Mouse (Mus musculus) large intestine, adult 2 months (tissue): ENCODE measurements around the gene Cdhr4. TPM values are rescaled to one million over a fixed set of nuclear protein-coding genes. Genes with fewer than 3 reads are reported as not detected.
"Not testable (repeated sequence)": the region's sequence is repeated elsewhere in the genome, so short reads cannot be mapped to it uniquely, and the experiment has no call there.

Experiments
- DNase-seq: peaks from one replicate; pipeline ENCODE4 v3.0.0-alpha.2; 2012; ENCODE audit warnings: low read depth, low spot score
- WGBS: fragments of 180-500 bp; shearing (Covaris S2); methylation state at CpG from one replicate; pipeline ENCODE4 v1.1.7; 2018; 5-methylcytosine and 5-hydroxymethylcytosine counted together
- polyA plus RNA-seq: library from polyadenylated mRNA; depleted of rRNA; stranded (reverse); fragments of >200 nt; gene quantifications from 2 replicates; pipeline ENCODE4 v1.2.3, GENCODE M21; 2012

Gene Cdhr4
- polyA plus RNA-seq, 1 experiment: 1.7 TPM

DNA sequence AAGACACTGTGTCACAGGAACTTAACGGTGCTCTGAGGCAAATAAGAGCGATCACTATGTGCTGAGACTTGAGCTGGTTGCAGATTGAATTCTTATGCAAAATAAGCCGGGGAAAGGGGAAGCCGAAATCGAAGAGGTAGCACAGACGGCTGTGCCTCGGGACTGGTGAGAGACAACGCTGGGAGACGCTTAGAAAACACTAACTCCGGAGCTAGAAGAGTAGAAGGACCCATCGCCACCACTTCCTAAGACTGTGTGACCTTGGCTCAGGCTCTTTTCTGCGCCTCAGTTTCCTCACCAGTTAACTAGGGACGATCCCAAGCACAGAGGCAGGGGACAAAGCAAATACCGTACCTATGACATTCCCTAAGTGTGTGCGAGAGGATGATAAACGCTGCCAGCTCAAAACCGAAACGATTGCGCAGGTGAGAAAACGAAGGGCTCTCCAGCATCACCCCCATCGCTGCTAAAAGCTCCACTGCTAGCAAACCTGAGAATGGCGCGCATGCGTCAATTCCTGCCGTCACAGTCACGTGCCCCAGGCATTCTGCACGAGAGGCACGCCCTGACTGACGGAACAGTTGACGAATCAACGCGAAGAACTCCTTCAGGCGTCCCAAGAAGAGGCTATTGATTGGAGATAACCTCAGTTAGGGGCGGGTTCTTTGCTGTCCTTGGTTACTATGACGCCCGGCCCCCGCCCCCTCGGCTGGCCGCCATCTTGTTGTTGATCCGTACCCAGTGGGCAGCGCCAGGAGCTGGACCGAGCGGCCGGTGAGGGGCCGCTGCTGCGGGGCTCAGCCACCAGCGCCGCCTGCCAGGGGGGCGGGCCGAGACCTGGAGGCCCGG lies 9.8 kb downstream of the Cdhr4 start, which contains the start of gene Ip6k1:
Gene Ip6k1 (plus strand): TSS at position 580 of the 849 bp plus-strand sequence.
- under 1% methylated on average over 51 of the region's 51 CpGs for WGBS
- DNase-seq: peak; percentile 100

DNA sequence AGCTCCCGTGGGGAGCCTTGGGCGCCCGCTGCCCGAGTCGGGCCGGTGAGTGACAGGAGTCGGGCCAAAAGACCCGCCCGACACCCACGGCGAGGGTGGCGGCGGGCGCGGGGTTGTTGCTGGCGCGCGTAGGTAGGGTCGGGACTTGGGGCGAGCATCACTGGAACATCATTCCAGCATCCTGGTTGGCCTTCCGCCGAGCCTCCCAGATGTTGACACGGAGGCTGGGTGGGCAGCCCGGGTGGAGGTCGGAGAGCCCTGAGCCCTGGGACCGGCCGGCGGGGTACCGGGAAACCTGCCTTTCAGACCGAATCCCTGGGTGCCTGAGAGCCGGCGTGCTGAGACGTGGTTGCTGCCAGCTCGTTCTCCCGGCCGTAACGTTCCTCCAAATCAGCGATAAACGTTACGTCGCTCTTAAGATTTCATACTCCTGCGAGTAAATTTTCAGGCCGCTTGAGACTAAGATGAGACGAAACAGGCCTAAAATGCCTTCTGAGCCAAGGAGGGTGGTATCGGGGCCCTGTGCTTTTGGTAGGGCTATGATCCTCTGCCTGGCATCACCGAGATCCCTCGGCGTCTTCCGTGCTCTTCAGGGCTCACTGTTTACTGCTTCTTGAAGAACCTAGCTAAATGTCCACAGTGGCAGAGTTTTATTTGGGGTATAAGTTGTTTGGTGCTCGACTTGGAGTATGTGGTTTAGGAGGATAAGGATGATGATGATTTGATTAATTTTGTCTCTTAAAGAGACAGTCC lies 10.7 kb downstream of the Cdhr4 start:
- WGBS: 1% methylated on average over 49 of the region's 50 CpGs
- no peak for DNase-seq

DNA sequence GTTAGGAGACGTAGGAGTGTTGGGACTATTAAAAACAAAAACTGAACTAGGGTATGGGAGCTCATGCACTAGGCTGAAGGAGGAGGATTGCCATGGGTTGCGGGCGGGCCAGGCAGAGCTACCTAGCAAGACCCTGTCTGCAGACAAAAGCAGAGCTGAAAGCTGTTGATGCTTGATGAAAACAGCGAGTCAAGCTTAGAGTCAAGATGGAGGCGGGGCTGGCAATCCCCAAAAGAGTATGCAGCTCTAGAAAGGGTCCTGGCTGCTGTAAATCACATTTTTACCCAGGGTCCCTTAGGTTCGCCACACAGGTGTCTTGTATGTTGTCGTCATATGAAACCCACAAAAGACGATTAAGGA lies 11.2 kb downstream of the Cdhr4 start:
- no peak for DNase-seq
- 12% methylated on average over 8 of the region's 8 CpGs for WGBS

- WGBS: 43% methylated on average over 5 of the region's 5 CpGs
- no peak for DNase-seq
Observed at GRCm38 (mm10) chr9:108008041-108008440, 15.7 kb downstream of the Cdhr4 start.

DNA sequence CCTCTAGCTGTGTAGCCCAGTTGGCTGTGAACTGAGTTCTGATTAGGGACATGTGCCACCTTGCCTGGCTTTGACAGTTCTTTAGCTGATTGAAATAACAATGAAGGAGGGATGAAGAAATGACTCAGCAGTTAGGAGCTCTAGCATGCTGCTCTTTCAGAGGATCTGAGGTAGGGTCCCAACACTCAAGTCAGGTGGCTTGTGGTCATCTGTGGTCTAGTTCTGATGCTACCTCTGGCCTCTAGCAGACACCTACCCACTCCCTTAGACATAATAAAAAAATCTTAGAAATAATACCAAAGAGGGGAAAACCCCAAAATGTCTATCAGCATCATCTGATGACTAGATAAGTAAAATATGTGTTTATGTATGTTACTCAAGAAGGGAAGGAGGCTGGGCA lies 18.1 kb downstream of the Cdhr4 start:
- no peak for DNase-seq

DNA sequence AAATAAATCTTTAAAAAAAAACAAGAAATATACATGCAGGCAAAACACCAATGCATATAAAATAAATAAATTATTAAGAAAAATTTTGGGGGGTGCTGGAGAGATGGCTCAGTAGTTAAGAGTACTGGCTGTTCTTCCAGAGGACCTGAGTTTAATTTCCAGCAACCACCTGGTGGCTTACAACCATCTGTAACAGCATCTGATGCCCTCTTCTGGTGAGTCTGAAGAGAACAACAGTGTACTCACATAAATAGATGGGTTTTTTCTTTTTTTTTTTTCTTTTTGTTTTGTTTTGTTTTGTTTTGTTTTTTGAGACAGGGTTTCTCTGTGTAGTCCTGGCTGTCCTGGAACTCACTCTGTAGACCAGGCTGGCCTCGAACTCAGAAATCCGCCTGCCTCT lies 21.3 kb downstream of the Cdhr4 start:
- WGBS: 96% methylated on average over 2 of the region's 2 CpGs
- DNase-seq: not testable (repeated sequence)

DNA sequence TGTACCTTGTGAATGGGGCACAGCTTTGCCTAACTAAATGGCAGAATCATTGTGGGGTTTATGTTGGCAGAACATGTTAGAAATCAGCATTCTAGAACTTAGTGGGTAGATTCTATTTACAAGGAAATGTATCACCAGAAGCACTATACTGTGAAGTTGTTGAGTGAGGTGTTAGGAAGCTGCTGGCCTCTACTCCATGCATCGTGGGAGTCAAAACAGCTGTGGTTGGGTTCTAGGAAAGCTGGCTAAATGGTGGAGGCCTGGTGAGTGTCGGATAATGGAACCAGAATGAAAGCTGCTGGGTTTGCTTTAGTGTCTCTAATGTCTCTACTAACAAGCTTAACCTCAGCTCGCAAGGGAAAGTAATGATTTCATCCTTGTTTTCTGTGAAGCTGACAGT lies 24.8 kb downstream of the Cdhr4 start:
- 83% methylated on average over 3 of the region's 3 CpGs for WGBS
- no peak for DNase-seq

- DNase-seq: no peak
- WGBS: 94% methylated on average over 1 of the region's 1 CpGs
Observed at GRCm38 (mm10) chr9:108020741-108021140, 28.4 kb downstream of the Cdhr4 start.

DNA sequence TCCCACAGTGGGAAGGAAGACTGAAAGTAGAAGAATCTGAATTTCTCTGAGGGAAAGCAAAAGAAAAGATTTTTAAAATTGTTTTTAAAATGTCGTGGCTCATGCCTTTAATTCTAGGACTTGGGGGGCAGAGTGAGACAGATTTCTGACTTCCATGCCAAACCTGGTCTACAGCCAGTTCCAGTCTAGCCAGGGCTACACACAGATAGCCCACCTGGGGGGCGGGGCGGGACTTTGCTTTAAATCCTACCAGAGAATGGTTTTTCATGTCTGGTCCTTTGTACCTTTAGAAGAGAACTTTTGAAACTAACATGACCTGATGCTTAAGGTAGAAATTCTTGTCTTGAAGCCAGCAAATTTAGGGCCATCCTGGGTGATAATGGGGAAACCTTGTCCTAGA lies 30.9 kb downstream of the Cdhr4 start:
- no peak for DNase-seq
- 87% methylated on average over 3 of the region's 3 CpGs for WGBS

GRCm38 (mm10) chr9:108026584-108026983 lies 34.3 kb downstream of the Cdhr4 start:
- no peak for DNase-seq
- 79% methylated on average over 3 of the region's 3 CpGs for WGBS

GRCm38 (mm10) chr9:108027867-108028266 lies 35.6 kb downstream of the Cdhr4 start:
- WGBS: over 99% methylated on average over 3 of the region's 3 CpGs
- no peak for DNase-seq

- WGBS: 94% methylated on average over 5 of the region's 5 CpGs
- no peak for DNase-seq
Observed at GRCm38 (mm10) chr9:108032126-108032525, 39.8 kb downstream of the Cdhr4 start.

DNA sequence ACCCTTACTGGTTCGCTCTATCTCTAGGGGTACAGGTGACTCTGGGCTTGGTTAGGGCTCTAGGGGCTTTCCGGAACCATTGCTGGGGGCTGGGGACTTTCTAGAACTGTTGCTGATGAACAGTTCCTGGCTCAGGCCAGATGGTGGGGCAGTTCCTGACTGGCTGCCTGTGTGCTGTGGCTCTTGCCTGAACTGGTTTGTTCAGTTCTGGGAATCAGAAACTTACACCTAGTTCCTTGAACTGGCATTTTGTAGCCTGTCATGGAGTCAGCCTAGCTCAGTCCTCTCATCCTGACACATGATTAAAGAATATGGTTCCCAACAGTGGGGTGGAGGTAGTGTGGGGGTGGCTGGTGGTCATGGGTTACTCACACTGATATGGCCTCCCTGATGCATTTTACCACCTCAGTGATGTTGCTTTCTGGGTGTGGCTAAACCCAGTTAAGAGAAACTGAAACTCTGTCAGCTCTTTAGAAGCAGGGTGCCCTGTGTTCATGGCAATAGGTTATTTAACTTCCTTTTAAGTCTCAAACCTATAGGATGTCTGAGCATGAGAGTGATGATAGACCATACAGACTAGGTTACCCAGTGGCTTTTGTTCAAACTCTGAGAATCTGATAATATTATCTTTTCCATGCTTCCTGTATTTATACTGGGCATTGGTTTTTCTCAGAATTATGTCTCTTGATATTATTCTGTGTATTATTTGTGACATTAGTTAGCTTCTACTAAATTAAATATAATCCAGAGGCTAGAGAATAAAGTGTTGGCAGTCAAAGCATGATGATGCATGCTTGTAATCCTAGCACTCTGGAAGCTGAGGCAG lies 43.2 kb downstream of the Cdhr4 start:
- DNase-seq: peak; percentile 33
- 48% methylated on average over 2 of the region's 2 CpGs for WGBS

- 95% methylated on average over 8 of the region's 8 CpGs for WGBS
- DNase-seq: no peak
Observed at GRCm38 (mm10) chr9:108044751-108045492, 52.6 kb downstream of the Cdhr4 start.

GRCm38 (mm10) chr9:108046582-108046981 lies 54.3 kb downstream of the Cdhr4 start:
- no peak for DNase-seq
- 95% methylated on average over 4 of the region's 4 CpGs for WGBS

DNA sequence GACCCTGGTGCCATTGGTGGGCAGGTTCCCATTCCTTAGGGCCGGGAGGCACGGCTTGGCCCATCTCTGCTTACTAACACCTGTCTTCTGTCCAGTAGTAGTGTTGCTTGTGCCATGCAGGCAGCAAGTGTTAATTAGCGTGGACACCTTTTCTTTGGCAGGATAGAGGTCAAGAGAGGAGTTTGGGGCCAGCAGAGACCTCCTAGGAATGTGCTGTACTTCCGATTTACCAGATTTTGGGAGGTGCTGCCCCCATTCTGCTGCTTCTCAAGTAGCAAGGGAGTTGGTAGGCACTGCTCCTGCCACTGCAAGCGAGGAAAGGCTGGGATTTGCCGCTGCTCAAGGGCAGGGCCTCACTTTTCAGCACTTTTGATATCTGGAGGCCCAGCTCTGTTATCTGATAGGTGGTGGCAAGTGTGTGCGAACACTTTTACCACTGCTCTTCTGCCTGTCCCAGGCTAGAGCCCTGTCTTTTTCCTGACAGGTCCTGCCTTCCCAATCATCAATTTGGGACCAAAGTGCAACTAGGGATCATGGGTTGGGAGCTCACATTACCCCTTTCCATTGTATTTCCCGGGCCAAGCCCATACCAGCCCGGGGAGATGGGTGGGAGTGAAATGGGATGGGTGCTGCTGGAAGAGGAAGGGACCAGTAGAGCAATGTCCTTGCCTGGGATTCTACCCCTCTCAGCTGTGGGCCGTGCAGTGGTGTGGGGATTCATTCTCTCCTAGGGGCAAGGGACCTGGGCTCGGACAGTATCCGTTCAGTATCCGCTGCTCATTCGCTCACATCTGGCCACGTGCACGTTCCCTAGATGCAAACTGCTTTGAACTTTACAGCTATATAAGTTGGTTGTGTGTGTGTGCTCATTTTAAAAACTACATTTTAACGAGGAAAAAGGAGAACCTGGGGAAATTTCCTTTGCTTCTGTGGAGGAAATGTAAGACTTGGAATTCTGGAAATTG lies 55.6 kb downstream of the Cdhr4 start:
- WGBS: 34% methylated on average over 17 of the region's 17 CpGs
- DNase-seq: no peak

DNA sequence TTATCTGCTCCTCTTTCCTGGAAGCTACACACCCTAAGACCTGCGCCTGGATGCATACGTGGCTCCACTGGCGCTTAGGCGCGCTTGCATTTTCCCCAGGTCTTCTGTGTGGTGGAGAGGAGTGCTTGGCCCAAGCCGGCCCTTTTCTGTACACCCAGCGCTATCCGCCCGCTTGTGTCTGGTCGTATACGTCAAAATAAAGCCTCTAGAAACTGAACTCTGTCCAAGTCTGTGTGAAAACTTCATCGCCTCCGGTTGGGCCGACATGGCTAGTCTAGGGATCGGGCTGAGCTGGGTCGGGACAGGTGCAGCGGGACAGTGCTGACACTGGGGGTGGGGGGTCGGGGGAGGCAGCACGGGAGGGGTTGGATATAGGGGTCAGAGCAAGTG lies 56.3 kb downstream of the Cdhr4 start:
- WGBS: under 1% methylated on average over 19 of the region's 19 CpGs
- no peak for DNase-seq

- WGBS: under 1% methylated on average over 35 of the region's 39 CpGs
- DNase-seq: peak; percentile 93
Observed at GRCm38 (mm10) chr9:108049016-108049455, 56.7 kb downstream of the Cdhr4 start, which contains the start of gene Gmppb. Gmppb (plus strand) TSS chr9:108049242.
